Mouse (Mus musculus) liver, adult 2 months (tissue): ENCODE data around the gene Mfsd11.

Experiments
- CTCF ChIP-seq: fragments of 200-500 bp; IDR thresholded peaks from 2 replicates; pipeline ENCODE4 v1.5.1; 2011; ENCODE audit warnings: low read depth, low read length, control low read depth
- POLR2A ChIP-seq: fragments of 200-500 bp; IDR thresholded peaks from 2 replicates; pipeline ENCODE4 v1.6.1; 2011; ENCODE audit warnings: low read length, control low read depth; ENCODE audit not compliant: insufficient read depth; ENCODE audit errors: extremely low read depth

- TF ChIP-seq CTCF (no peak), POLR2A (no peak)
Measured at GRCm38 (mm10) chr11:116871538-116871937, 19.3 kb downstream of the Mfsd11 start.
